Mouse (Mus musculus) midbrain, embryonic 16.5 days (tissue): Measurements from ENCODE around the gene Susd1. TPM values are rescaled to one million over a fixed set of nuclear protein-coding genes. Genes with fewer than 3 reads are reported as not detected.

Experiments used
- ATAC-seq: fragments of 200-750 bp; cut with Nextera tagmentation; 2 replicates; pipeline ENCODE4 v1.8.0; 2017; ENCODE audit warnings: moderate TSS enrichment
- H3K27ac ChIP-seq: fragments of 300-500 bp; sonication (generic); 2 replicates; pipeline ENCODE4 v1.5.1; 2014; ENCODE audit warnings: mild to moderate bottlenecking, low read length, mixed read lengths
- H3K27me3 ChIP-seq: fragments of 300-500 bp; sonication (generic); 2 replicates; pipeline ENCODE4 v1.6.1; 2014; ENCODE audit warnings: low read depth, low read length, mixed read lengths; ENCODE audit not compliant: control insufficient read depth, insufficient read depth
- H3K36me3 ChIP-seq: fragments of 300-500 bp; sonication (generic); 2 replicates; pipeline ENCODE4 v1.6.1; 2014; ENCODE audit warnings: mild to moderate bottlenecking, low read length, moderate library complexity, mixed read lengths; ENCODE audit not compliant: control insufficient read depth, insufficient read depth
- H3K4me1 ChIP-seq: fragments of 300-500 bp; sonication (generic); 2 replicates; pipeline ENCODE4 v1.6.1; 2014; ENCODE audit warnings: mild to moderate bottlenecking, low read length, mixed read lengths; ENCODE audit not compliant: control insufficient read depth, insufficient read depth
- H3K4me2 ChIP-seq: fragments of 300-500 bp; sonication (generic); 2 replicates; pipeline ENCODE4 v1.6.1; 2014; ENCODE audit warnings: mild to moderate bottlenecking, low read length, mixed read lengths
- H3K4me3 ChIP-seq: fragments of 300-500 bp; sonication (generic); 2 replicates; pipeline ENCODE4 v1.5.1; 2014; ENCODE audit warnings: low read depth, mild to moderate bottlenecking, low read length, moderate library complexity, mixed read lengths
- H3K9ac ChIP-seq: fragments of 300-500 bp; sonication (generic); 2 replicates; pipeline ENCODE4 v1.6.1; 2014; ENCODE audit warnings: low read depth, low read length, mixed read lengths
- H3K9me3 ChIP-seq: fragments of 300-500 bp; sonication (generic); replicated peaks from 2 replicates; pipeline ENCODE4 v1.6.1; 2014; ENCODE audit warnings: mild to moderate bottlenecking, low read length, mixed read lengths; ENCODE audit not compliant: control insufficient read depth, poor library complexity, severe bottlenecking
- WGBS: fragments of 180-500 bp; shearing (Covaris S2); extraction: QIAGEN DNeasy Blood & Tissue Kit; methylation state at CpG from one replicate; pipeline ENCODE4 v1.1.7; 2014; 5-methylcytosine and 5-hydroxymethylcytosine counted together
- polyA plus RNA-seq: library from polyadenylated mRNA; unstranded; fragments of >200 nt; fragmentation: Nextera tagmentation; extraction: Ambion mirVana; gene quantifications from 2 replicates; pipeline ENCODE4 v1.2.1, GENCODE M21; 2015

Gene Susd1
- polyA plus RNA-seq, 1 experiment from 2014 or later, result 2.2 TPM

GRCm38 (mm10) chr4:59395528-59395927 lies 42.9 kb downstream of the Susd1 start:
- H3K27ac ChIP-seq, result no peak overlapping the region
- no peak overlapping the region for H3K4me3 ChIP-seq
- H3K9ac ChIP-seq, result no peak overlapping the region
- ATAC-seq, result no peak
- WGBS, result 94% methylated on average over 2 of the region's 2 CpGs
- no peaks in the 10 kb centered on the region for H3K9me3 ChIP-seq
- no peak overlapping the region for H3K4me2 ChIP-seq
- H3K4me1 ChIP-seq, result no peaks in the 10 kb centered on the region
- H3K27me3 ChIP-seq, result no peaks in the 10 kb centered on the region
- H3K36me3 ChIP-seq, result no peaks in the 10 kb centered on the region

- Histone ChIP-seq H3K27me3 (no peaks in the 10 kb centered on the region), H3K4me3 (no peak overlapping the region), H3K9ac (no peak overlapping the region), H3K9me3 (no peaks in the 10 kb centered on the region), H3K4me1 (peaks cover 2% of the 10 kb centered on the region; the same call in 1 of the 2 replicates), H3K36me3 (no peaks in the 10 kb centered on the region), H3K4me2 (no peak overlapping the region), H3K27ac (no peak overlapping the region)
- ATAC-seq, result no peak
- WGBS, result 97% methylated on average over 2 of the region's 2 CpGs
Observed at GRCm38 (mm10) chr4:59394155-59394554, 44.3 kb downstream of the Susd1 start.

GRCm38 (mm10) chr4:59388447-59389030 lies 49.9 kb downstream of the Susd1 start:
- 8% methylated on average over 13 of the region's 13 CpGs for WGBS
- no peaks in the 10 kb centered on the region for H3K9me3 ChIP-seq

GRCm38 (mm10) chr4:59387387-59388210 lies 50.8 kb downstream of the Susd1 start:
- Histone ChIP-seq H3K9ac (no peak overlapping the region), H3K27me3 (no peaks in the 10 kb centered on the region), H3K36me3 (no peaks in the 10 kb centered on the region), H3K4me2 (no peak overlapping the region; the same call in 1 of the 2 replicates), H3K27ac (no peak overlapping the region), H3K4me3 (no peak overlapping the region), H3K9me3 (no peaks in the 10 kb centered on the region), H3K4me1 (peaks cover 17% of the 10 kb centered on the region)
- ATAC-seq, result no peak
- WGBS, result 63% methylated on average over 13 of the region's 13 CpGs

More at GRCm38 (mm10) chr4:59388447-59389030, 49.9 kb downstream of the Susd1 start:
- Histone ChIP-seq H3K4me1 (peaks cover 17% of the 10 kb centered on the region), H3K4me3 (peak overlapping the region; percentile 21), H3K27me3 (no peaks in the 10 kb centered on the region), H3K36me3 (no peaks in the 10 kb centered on the region), H3K27ac (peak overlapping the region; percentile 70), H3K9ac (peak overlapping the region; percentile 55; the same call in 1 of the 2 replicates), H3K4me2 (peak overlapping the region; percentile 52)
- peak; percentile 85 for ATAC-seq

- Histone ChIP-seq H3K4me1 (peaks cover 17% of the 10 kb centered on the region), H3K27me3 (no peaks in the 10 kb centered on the region), H3K9ac (no peak overlapping the region), H3K4me2 (no peak overlapping the region), H3K27ac (no peak overlapping the region), H3K4me3 (no peak overlapping the region), H3K36me3 (no peaks in the 10 kb centered on the region), H3K9me3 (no peaks in the 10 kb centered on the region)
- no peak for ATAC-seq
- WGBS, result 88% methylated on average over 10 of the region's 10 CpGs
Observed at GRCm38 (mm10) chr4:59385254-59385895, 53.1 kb downstream of the Susd1 start.

- Histone ChIP-seq H3K4me3 (no peak overlapping the region), H3K9me3 (no peaks in the 10 kb centered on the region), H3K9ac (no peak overlapping the region), H3K4me2 (no peak overlapping the region), H3K36me3 (no peaks in the 10 kb centered on the region), H3K27me3 (no peaks in the 10 kb centered on the region), H3K4me1 (peaks cover 12% of the 10 kb centered on the region), H3K27ac (no peak overlapping the region)
- 58% methylated on average over 3 of the region's 3 CpGs for WGBS
- no peak for ATAC-seq
Observed at GRCm38 (mm10) chr4:59383791-59384190, 54.6 kb downstream of the Susd1 start.

- H3K27me3 ChIP-seq, result no peaks in the 10 kb centered on the region
- peak overlapping the region; percentile 33 for H3K4me2 ChIP-seq
- WGBS, result 18% methylated on average over 12 of the region's 12 CpGs
- no peak overlapping the region for H3K27ac ChIP-seq
- no peak overlapping the region for H3K4me3 ChIP-seq
- no peaks in the 10 kb centered on the region for H3K4me1 ChIP-seq
- no peaks in the 10 kb centered on the region for H3K36me3 ChIP-seq
- no peak for ATAC-seq
- H3K9me3 ChIP-seq, result no peaks in the 10 kb centered on the region
- peak overlapping the region; percentile 38; the same call in 1 of the 2 replicates for H3K9ac ChIP-seq
Observed at GRCm38 (mm10) chr4:59382131-59382530, 56.3 kb downstream of the Susd1 start.

- WGBS, result 77% methylated on average over 13 of the region's 13 CpGs
- Histone ChIP-seq H3K9me3 (no peaks in the 10 kb centered on the region), H3K4me1 (no peaks in the 10 kb centered on the region), H3K4me2 (no peak overlapping the region), H3K27me3 (no peaks in the 10 kb centered on the region), H3K4me3 (no peak overlapping the region), H3K9ac (no peak overlapping the region), H3K27ac (no peak overlapping the region), H3K36me3 (no peaks in the 10 kb centered on the region)
- peak; percentile 59; the same call in 1 of the 2 replicates for ATAC-seq
Observed at GRCm38 (mm10) chr4:59381007-59381743, 57.3 kb downstream of the Susd1 start.
